Mouse (Mus musculus) lung, embryonic 15.5 days (tissue): Measurements from ENCODE around the gene Zar1l. TPM values are rescaled to one million over a fixed set of nuclear protein-coding genes. Genes with fewer than 3 reads are reported as not detected.

Experiments used
- ATAC-seq: fragments of 200-750 bp; cut with Nextera tagmentation; 2 replicates; pipeline ENCODE4 v1.8.0; 2017; ENCODE audit warnings: moderate number of reproducible peaks, borderline replicate concordance; ENCODE audit not compliant: low FRiP score, low TSS enrichment; ENCODE audit errors: extremely low read depth
- H3K27ac ChIP-seq: fragments of 300-500 bp; sonication (generic); 2 replicates; pipeline ENCODE4 v1.5.1; 2015; ENCODE audit warnings: moderate library complexity, mild to moderate bottlenecking, inconsistent platforms
- H3K27me3 ChIP-seq: fragments of 300-500 bp; sonication (generic); 2 replicates; pipeline ENCODE4 v1.6.1; 2015; ENCODE audit warnings: inconsistent platforms
- H3K36me3 ChIP-seq: fragments of 300-500 bp; sonication (generic); 2 replicates; pipeline ENCODE4 v1.6.1; 2015; ENCODE audit warnings: inconsistent platforms
- H3K4me1 ChIP-seq: fragments of 300-500 bp; sonication (generic); 2 replicates; pipeline ENCODE4 v1.6.1; 2015; ENCODE audit warnings: inconsistent platforms
- H3K4me2 ChIP-seq: fragments of 300-500 bp; sonication (generic); 2 replicates; pipeline ENCODE4 v1.6.1; 2015; ENCODE audit warnings: inconsistent platforms, mild to moderate bottlenecking, moderate library complexity
- H3K4me3 ChIP-seq: fragments of 300-500 bp; sonication (generic); 2 replicates; pipeline ENCODE4 v1.5.1; 2015; ENCODE audit warnings: mild to moderate bottlenecking, inconsistent platforms
- H3K9ac ChIP-seq: fragments of 300-500 bp; sonication (generic); 2 replicates; pipeline ENCODE4 v1.6.1; 2015; ENCODE audit warnings: inconsistent platforms
- H3K9me3 ChIP-seq: fragments of 300-500 bp; sonication (generic); 2 replicates; pipeline ENCODE4 v1.6.1; 2016; ENCODE audit warnings: inconsistent platforms
- WGBS: fragments of 180-500 bp; shearing (Covaris S2); methylation state at CpG from one replicate; pipeline ENCODE4 v1.1.7; 2015; 5-methylcytosine and 5-hydroxymethylcytosine counted together
- polyA plus RNA-seq: library from polyadenylated mRNA; unstranded; fragments of >200 nt; fragmentation: Nextera tagmentation; extraction: Ambion mirVana; gene quantifications from 2 replicates; pipeline ENCODE4 v1.2.1, GENCODE M21; 2015

Gene Zar1l
- not detected in 2 replicates for polyA plus RNA-seq

GRCm38 (mm10) chr5:150518064-150518463, at the start of gene Zar1l:
Zar1l (minus strand) TSS chr5:150518164.
- no peak within 1 kb of the TSS for H3K4me3 ChIP-seq

DNA sequence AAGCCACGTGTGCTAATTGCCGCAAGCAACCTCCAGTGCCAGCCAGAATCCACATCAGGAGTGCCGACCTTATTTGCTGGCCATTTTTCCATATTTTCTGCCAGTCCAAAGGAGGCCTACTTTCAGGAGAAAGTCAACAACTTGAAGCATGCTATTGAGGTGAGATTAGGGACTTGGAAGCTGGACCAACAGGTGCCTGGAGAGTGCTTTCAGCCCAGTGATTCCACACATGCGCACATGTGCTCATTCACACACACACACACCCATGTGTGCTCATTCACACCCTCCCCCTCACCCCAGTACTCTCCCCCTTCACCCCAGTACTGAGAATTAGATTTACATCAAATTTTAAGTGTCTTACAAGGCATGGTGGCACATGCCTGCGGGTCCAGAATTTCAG, 49.0 kb upstream of the Zar1l start:
- H3K4me1 ChIP-seq = 0 out of 2 replicates have a peak, but pooled peaks cover 3% of the 10 kb centered on the region
- no peaks in the 10 kb centered on the region for H3K9me3 ChIP-seq
- no peak overlapping the region for H3K4me2 ChIP-seq
- ATAC-seq = no peak
- no peak overlapping the region for H3K4me3 ChIP-seq
- peaks cover 40% of the 10 kb centered on the region for H3K36me3 ChIP-seq
- H3K27me3 ChIP-seq = no peaks in the 10 kb centered on the region
- WGBS = 80% methylated on average over 5 of the region's 5 CpGs
- no peak overlapping the region for H3K27ac ChIP-seq
- no peak overlapping the region for H3K9ac ChIP-seq

More at GRCm38 (mm10) chr5:150518064-150518463, at the start of gene Zar1l:
- no peaks in the 10 kb centered on the region for H3K27me3 ChIP-seq
- no peaks in the 10 kb centered on the region for H3K36me3 ChIP-seq
- no peak within 1 kb of the TSS for H3K27ac ChIP-seq
- 53% methylated on average over 4 of the region's 4 CpGs for WGBS
- H3K4me1 ChIP-seq = peaks cover 5% of the 10 kb centered on the region
- H3K4me2 ChIP-seq = no peak within 1 kb of the TSS
- no peaks in the 10 kb centered on the region for H3K9me3 ChIP-seq
- no peak within 1 kb of the TSS for H3K9ac ChIP-seq
- ATAC-seq = no peak

GRCm38 (mm10) chr5:150566226-150566625, 48.3 kb upstream of the Zar1l start:
- no peak for ATAC-seq
- H3K4me1 ChIP-seq = 0 out of 2 replicates have a peak, but pooled peaks cover 3% of the 10 kb centered on the region
- H3K4me2 ChIP-seq = no peak overlapping the region
- peaks cover 43% of the 10 kb centered on the region for H3K36me3 ChIP-seq
- H3K27ac ChIP-seq = no peak overlapping the region
- WGBS = 47% methylated on average over 3 of the region's 3 CpGs
- no peaks in the 10 kb centered on the region for H3K27me3 ChIP-seq
- H3K9me3 ChIP-seq = no peaks in the 10 kb centered on the region
- no peak overlapping the region for H3K4me3 ChIP-seq
- H3K9ac ChIP-seq = no peak overlapping the region

DNA sequence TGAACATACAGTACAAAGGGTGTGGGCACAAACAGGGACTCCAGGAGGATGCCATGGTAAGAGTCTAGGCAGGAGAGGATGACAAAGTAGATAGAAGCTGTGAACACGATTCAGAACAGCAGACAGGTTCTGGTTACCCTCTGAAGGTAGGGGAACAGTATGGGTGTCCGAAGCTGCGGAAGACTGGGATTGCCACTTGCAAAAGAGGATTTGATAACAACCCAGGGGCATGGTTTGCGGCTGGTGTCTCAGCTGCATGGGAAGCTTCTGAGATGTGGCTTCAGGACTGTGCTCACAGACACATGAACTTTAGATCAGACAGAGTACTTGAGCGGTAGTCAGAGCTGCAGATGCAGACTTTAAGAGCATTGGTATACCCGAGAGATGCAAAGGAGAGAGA, 46.5 kb upstream of the Zar1l start:
- no peak overlapping the region for H3K9ac ChIP-seq
- no peaks in the 10 kb centered on the region for H3K9me3 ChIP-seq
- H3K27ac ChIP-seq = no peak overlapping the region
- no peak for ATAC-seq
- H3K4me2 ChIP-seq = no peak overlapping the region
- H3K4me1 ChIP-seq = no peaks in the 10 kb centered on the region
- H3K36me3 ChIP-seq = peaks cover 53% of the 10 kb centered on the region
- H3K27me3 ChIP-seq = no peaks in the 10 kb centered on the region
- 92% methylated on average over 6 of the region's 6 CpGs for WGBS
- H3K4me3 ChIP-seq = no peak overlapping the region

- Histone ChIP-seq H3K27ac (no peak overlapping the region), H3K4me2 (no peak overlapping the region), H3K4me1 (no peaks in the 10 kb centered on the region), H3K27me3 (no peaks in the 10 kb centered on the region), H3K9ac (no peak overlapping the region), H3K4me3 (no peak overlapping the region), H3K36me3 (peaks cover 54% of the 10 kb centered on the region), H3K9me3 (no peaks in the 10 kb centered on the region)
- no peak for ATAC-seq
- WGBS = 88% methylated on average over 5 of the region's 5 CpGs
These were observed 43.8 kb upstream of the Zar1l start for GRCm38 (mm10) chr5:150561783-150562182.

DNA sequence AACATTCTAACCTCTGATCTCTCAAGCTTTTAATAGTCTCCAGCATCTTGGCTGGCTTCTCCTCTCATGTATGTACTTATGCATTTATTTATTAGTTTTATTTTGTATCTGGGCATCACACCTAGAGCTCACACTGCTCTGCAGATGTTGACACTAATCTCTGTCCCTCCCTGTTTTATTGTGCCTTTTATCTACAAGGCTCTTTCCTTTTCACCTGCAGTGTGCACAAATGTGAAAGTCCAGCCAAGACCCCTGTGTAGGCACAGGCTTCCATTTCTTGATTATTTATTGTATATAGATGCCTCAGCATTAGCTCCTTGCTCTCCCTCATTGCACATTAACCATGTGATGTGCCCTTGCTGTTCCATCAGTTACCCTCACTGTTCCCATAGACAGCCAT, 43.4 kb upstream of the Zar1l start:
- H3K4me2 ChIP-seq = no peak overlapping the region
- no peaks in the 10 kb centered on the region for H3K9me3 ChIP-seq
- H3K4me3 ChIP-seq = no peak overlapping the region
- H3K36me3 ChIP-seq = peaks cover 54% of the 10 kb centered on the region
- ATAC-seq = no peak
- H3K9ac ChIP-seq = no peak overlapping the region
- no peaks in the 10 kb centered on the region for H3K27me3 ChIP-seq
- H3K4me1 ChIP-seq = no peaks in the 10 kb centered on the region
- H3K27ac ChIP-seq = no peak overlapping the region

DNA sequence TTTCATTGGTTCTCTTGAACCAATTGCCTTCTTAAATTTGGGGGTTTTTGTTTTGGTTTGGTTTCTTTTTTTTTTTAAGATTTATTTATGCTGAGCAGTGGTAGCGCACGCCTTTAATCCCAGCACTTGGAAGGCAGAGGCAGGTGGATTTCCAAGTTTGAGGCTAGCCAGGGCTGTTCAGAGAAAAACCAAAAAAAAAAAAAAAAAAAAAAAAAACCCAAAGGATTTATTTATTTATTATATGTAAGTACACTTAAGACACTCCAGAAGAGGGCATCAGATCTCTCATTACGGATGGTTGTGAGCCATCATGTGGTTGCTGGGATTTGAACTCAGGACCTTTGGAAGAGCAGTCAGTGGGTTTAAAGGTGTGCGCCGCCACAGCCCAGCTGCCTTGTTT, 42.9 kb upstream of the Zar1l start:
- Histone ChIP-seq H3K4me3 (no peak overlapping the region), H3K4me2 (no peak overlapping the region), H3K4me1 (no peaks in the 10 kb centered on the region), H3K36me3 (peaks cover 56% of the 10 kb centered on the region), H3K9me3 (no peaks in the 10 kb centered on the region), H3K9ac (no peak overlapping the region), H3K27ac (no peak overlapping the region), H3K27me3 (no peaks in the 10 kb centered on the region)
- no peak for ATAC-seq
- WGBS = 94% methylated on average over 5 of the region's 5 CpGs

GRCm38 (mm10) chr5:150559519-150560103, 41.6 kb upstream of the Zar1l start:
- no peak for ATAC-seq
- 92% methylated on average over 6 of the region's 6 CpGs for WGBS
- Histone ChIP-seq H3K36me3 (peaks cover 61% of the 10 kb centered on the region), H3K4me2 (no peak overlapping the region), H3K4me1 (no peaks in the 10 kb centered on the region), H3K9ac (no peak overlapping the region), H3K27ac (no peak overlapping the region), H3K27me3 (no peaks in the 10 kb centered on the region), H3K9me3 (no peaks in the 10 kb centered on the region), H3K4me3 (no peak overlapping the region)

DNA sequence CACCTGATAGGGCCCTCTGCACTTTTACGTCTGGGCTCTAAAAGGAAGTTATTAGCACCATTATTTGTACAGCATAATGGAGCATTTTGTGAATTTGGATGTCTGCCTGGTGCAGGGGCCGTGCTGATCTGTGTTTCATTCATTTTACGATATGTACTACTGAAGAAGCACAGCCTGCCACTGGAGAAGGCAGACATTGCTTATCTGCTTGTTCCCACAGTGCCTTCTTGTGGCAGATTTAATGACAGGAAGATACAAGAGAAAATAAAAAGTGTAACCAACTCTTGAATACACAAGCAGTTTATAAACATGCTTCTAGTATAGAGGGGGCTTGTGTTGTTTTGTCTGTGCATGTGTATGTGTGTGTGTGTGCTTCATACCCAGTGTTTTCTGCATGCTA, 33.7 kb upstream of the Zar1l start:
- no peaks in the 10 kb centered on the region for H3K9me3 ChIP-seq
- H3K4me2 ChIP-seq = no peak overlapping the region
- ATAC-seq = no peak
- no peak overlapping the region for H3K4me3 ChIP-seq
- WGBS = 44% methylated on average over 3 of the region's 3 CpGs
- H3K27me3 ChIP-seq = no peaks in the 10 kb centered on the region
- peaks cover 44% of the 10 kb centered on the region; the same call in 1 of the 2 replicates for H3K36me3 ChIP-seq
- H3K27ac ChIP-seq = no peak overlapping the region
- H3K9ac ChIP-seq = no peak overlapping the region
- no peaks in the 10 kb centered on the region for H3K4me1 ChIP-seq

- no peak overlapping the region for H3K4me3 ChIP-seq
- no peaks in the 10 kb centered on the region for H3K9me3 ChIP-seq
- peaks cover 17% of the 10 kb centered on the region for H3K36me3 ChIP-seq
- no peak overlapping the region for H3K4me2 ChIP-seq
- ATAC-seq = peak; percentile 35; the same call in 1 of the 2 replicates
- 47% methylated on average over 2 of the region's 2 CpGs for WGBS
- H3K27me3 ChIP-seq = no peaks in the 10 kb centered on the region
- H3K27ac ChIP-seq = no peak overlapping the region
- H3K9ac ChIP-seq = no peak overlapping the region
- H3K4me1 ChIP-seq = no peaks in the 10 kb centered on the region
These were observed 25.2 kb upstream of the Zar1l start for GRCm38 (mm10) chr5:150543184-150543583.

- Histone ChIP-seq H3K36me3 (peaks cover 29% of the 10 kb centered on the region), H3K9me3 (no peaks in the 10 kb centered on the region), H3K4me3 (no peak overlapping the region), H3K27ac (no peak overlapping the region), H3K9ac (no peak overlapping the region), H3K4me1 (no peaks in the 10 kb centered on the region), H3K27me3 (no peaks in the 10 kb centered on the region), H3K4me2 (no peak overlapping the region)
- ATAC-seq = no peak
- 98% methylated on average over 1 of the region's 1 CpGs for WGBS
These were observed 23.3 kb upstream of the Zar1l start for GRCm38 (mm10) chr5:150541302-150541701.

DNA sequence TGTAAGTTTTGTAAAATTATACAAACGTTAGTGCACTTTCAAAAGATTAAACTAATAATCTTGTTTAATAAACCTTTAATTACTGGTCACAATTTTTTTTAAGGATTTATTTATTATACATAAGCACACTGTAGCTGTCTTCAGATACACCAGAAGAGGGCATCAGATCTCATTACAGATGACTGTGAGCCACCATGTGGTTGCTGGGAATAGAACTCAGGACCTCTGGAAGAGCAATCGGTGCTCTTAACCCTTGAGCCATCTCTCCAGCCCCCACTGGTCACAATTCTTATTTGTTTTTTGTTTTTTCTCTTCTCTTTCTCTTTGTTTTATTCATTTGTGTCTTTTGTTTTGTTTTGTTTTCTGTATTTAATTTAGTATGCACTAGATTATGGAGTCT, 7.3 kb upstream of the Zar1l start:
- H3K27me3 ChIP-seq = no peaks in the 10 kb centered on the region
- peaks cover 7% of the 10 kb centered on the region; the same call in 1 of the 2 replicates for H3K36me3 ChIP-seq
- H3K27ac ChIP-seq = no peak overlapping the region
- H3K4me1 ChIP-seq = peaks cover 15% of the 10 kb centered on the region
- no peak overlapping the region for H3K9ac ChIP-seq
- ATAC-seq = no peak
- no peak overlapping the region for H3K4me3 ChIP-seq
- WGBS = 80% methylated on average over 2 of the region's 2 CpGs
- no peaks in the 10 kb centered on the region for H3K9me3 ChIP-seq
- H3K4me2 ChIP-seq = no peak overlapping the region

- H3K36me3 ChIP-seq = no peaks in the 10 kb centered on the region
- no peaks in the 10 kb centered on the region for H3K9me3 ChIP-seq
- peak overlapping the region; percentile 92 for H3K4me3 ChIP-seq
- peak overlapping the region; percentile 91 for H3K27ac ChIP-seq
- no peak for ATAC-seq
- H3K27me3 ChIP-seq = no peaks in the 10 kb centered on the region
- peaks cover 15% of the 10 kb centered on the region for H3K4me1 ChIP-seq
- H3K4me2 ChIP-seq = peak overlapping the region; percentile 73
- WGBS = 4% methylated on average over 11 of the region's 11 CpGs
- peak overlapping the region; percentile 94 for H3K9ac ChIP-seq
These were observed 4.9 kb upstream of the Zar1l start for GRCm38 (mm10) chr5:150522867-150523234.
